20 mouse cellular contexts compared by ENCODE assay signal in the genomic region with DNA sequence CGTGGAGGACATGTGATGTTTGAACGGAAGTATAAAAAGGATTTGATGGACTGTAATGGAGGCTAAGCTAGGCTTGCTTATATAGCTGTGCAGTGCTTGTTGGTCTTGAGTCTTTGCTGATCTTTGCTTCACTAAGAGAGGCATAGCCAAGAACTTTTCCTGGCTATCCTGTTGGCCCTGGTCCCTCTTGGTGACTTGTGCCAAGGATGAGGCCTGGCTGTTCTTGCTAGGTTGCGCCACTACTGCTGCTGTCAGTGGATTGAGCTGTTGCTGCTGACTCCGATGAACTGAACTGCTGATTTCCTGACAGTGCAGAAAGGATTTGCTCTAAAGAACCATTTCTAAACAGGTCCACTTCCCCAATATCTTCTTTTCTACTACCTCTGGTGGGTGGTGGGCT.
DNase-seq lines count a peak whose midpoint lies in the region; TF ChIP-seq lines count a peak whose summit lies in the region.
"Had no signal": no experiment of that assay in that cellular context is flagged by ENCODE, and none has a peak within 500 bp of the region (broad histone marks: within the 10 kb centered on the region; RNA-seq: fewer than 3 reads in every experiment).

No protein-coding gene starts in this region.

- H3K27me3 ChIP-seq in liver, adult 2 months (ENCODE audit: control insufficient read depth, insufficient read depth, low read length) = 0 out of 2 replicates have a peak, but pooled peaks cover 3% of the 10 kb centered on the region
- H3K27me3 ChIP-seq in kidney, adult 2 months (replicated peaks; ENCODE audit: control insufficient read depth, insufficient read depth, low read length) = no peaks in the 10 kb centered on the region
- H3K27me3 ChIP-seq: limb, embryonic 15.5 days; neural tube, embryonic 12.5 days had no signal

- H3K4me1 ChIP-seq in liver, adult 2 months (ENCODE audit: control insufficient read depth, insufficient read depth, low read length) = no peaks in the 10 kb centered on the region
- H3K4me1 ChIP-seq in kidney, adult 2 months (ENCODE audit: control insufficient read depth, insufficient read depth, low read length) = no peaks in the 10 kb centered on the region
- H3K4me1 ChIP-seq: limb, embryonic 15.5 days had no signal

- no peaks in the 10 kb centered on the region for H3K79me2 ChIP-seq in liver, adult 2 months (ENCODE audit: control insufficient read depth, insufficient read depth, low read length)

- 75% methylated on average over 4 of the region's 4 CpGs for WGBS in liver, adult 2 months
- 89% methylated on average over 4 of the region's 4 CpGs for WGBS in kidney, adult 2 months

- no peak overlapping the region for H3K9ac ChIP-seq in liver, adult 2 months (ENCODE audit: low read depth, low read length)
- H3K9ac ChIP-seq: hindbrain, embryonic 14.5 days; limb, embryonic 15.5 days; neural tube, embryonic 12.5 days had no signal

- no peak for TF ChIP-seq POLR2A in liver, adult 2 months (IDR thresholded peaks at IDR 0.05; ENCODE audit: extremely low read depth, insufficient read depth, low read length)
- TF ChIP-seq POLR2A in kidney, adult 2 months (IDR thresholded peaks at IDR 0.05; ENCODE audit: low read depth, low read length) = no peak

- no peaks in the 10 kb centered on the region for H3K36me3 ChIP-seq in liver, adult 2 months (ENCODE audit: control insufficient read depth, insufficient read depth, low read length)
- no peaks in the 10 kb centered on the region for H3K36me3 ChIP-seq in kidney, adult 2 months (ENCODE audit: control insufficient read depth, insufficient read depth, low read length)
- H3K36me3 ChIP-seq: embryonic facial prominence, embryonic 10.5 days; limb, embryonic 15.5 days; neural tube, embryonic 12.5 days had no signal

- TF ChIP-seq CTCF in liver, adult 2 months (IDR thresholded peaks at IDR 0.05; ENCODE audit: low read depth, low read length) = no peak
- TF ChIP-seq CTCF in kidney, adult 2 months (conservative IDR thresholded peaks at IDR 0.05; ENCODE audit: insufficient read depth, insufficient read length, low read depth, low read length) = no peak

- peak; percentile 5 for DNase-seq in adrenal gland, adult 8-10 months
- no peak for DNase-seq in adrenal gland, adult 18-20 months (ENCODE audit: low spot score in 2 of 2)
- DNase-seq in liver, adult 2 months (ENCODE audit: extremely low read depth, low read depth, low spot score) = peak; percentile 24
- no peak for DNase-seq in liver
- DNase-seq in adipocyte (ENCODE audit: low spot score) = peak; percentile 67
- DNase-seq in fat pad, adult 2 months (ENCODE audit: extremely low read depth, low read depth, low spot score) = peak; percentile 34
- DNase-seq in kidney, adult 2 months = no peak
- DNase-seq in cerebellum, adult 11 months = no peak
- DNase-seq: cerebellum, adult 9-10 months; kidney, adult 18-20 months; left cerebral cortex, postnatal 4 days; midbrain, embryonic 14.5 days; right cerebral cortex, postnatal 25 days; thymus, postnatal 14 days had no signal

- H3K27ac ChIP-seq in liver, adult 2 months (replicated peaks; ENCODE audit: insufficient read depth, low read depth, low read length) = no peak overlapping the region
- H3K27ac ChIP-seq in kidney, adult 2 months (ENCODE audit: insufficient read depth, low read depth, low read length) = no peak overlapping the region
- H3K27ac ChIP-seq: embryonic facial prominence, embryonic 10.5 days; heart, adult 2 months; hindbrain, embryonic 14.5 days; kidney, postnatal 0 days; limb, embryonic 15.5 days; neural tube, embryonic 12.5 days had no signal

- H3K4me3 ChIP-seq in liver, adult 2 months (ENCODE audit: insufficient read depth, low read depth, low read length) = no peak overlapping the region
- no peak overlapping the region for H3K4me3 ChIP-seq in kidney, adult 2 months (ENCODE audit: insufficient read depth, low read depth, low read length)
- H3K4me3 ChIP-seq: embryonic facial prominence, embryonic 10.5 days; heart, adult 2 months; limb, embryonic 15.5 days; neural tube, embryonic 12.5 days had no signal

Comparison
In these comparisons a context has a peak if more than half of its experiments do, and no peak if none do; other contexts are left out.
1. DNase-seq: peak in adrenal gland, adult 8-10 months (single experiment), liver, adult 2 months (single experiment), adipocyte (single experiment) and fat pad, adult 2 months (single experiment); none in adrenal gland, adult 18-20 months (0 of 2), liver (single experiment), kidney, adult 2 months (single experiment) and cerebellum, adult 11 months (single experiment).